Mouse (Mus musculus): ENCODE data around the gene Ralgps2.

Ralgps2 gene

DNA sequence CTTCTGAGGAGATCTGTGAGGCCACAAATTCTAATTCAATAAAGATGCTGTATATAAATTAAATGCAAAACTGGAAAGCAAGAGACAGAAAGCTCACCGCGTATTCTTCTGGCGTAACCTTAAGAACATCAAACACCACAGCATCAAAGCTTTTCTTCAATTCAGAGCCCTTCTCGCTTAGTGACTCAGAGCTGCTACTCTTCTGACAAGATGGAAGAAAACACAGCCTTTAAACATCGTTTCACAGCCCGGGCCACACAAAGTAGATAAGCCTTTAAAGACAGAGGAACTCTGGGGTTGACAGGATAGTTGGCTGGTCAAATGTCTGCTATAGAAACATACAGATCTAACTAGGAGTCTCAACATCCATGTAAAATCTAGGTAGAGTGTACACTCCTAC lies 37.7 kb downstream of the Ralgps2 start:
- DNase-seq: no peak

DNA sequence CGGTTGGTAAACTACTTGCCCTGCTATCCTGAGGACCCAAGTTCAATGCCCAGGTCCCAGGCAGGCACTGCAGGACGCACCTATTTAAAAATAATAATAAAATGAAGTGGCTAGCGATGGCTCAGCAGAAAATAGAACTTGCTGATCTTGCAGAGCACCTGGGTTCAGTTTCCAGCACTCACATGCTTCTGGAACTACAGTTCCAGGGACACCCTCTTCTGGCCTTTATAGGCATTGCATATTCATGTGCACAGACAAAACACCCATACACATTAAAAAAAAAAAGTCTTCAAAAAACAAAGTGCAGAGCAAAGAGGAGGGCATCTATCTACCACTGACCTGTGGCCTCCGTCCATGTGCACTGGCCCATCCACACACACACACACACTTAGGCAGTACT lies 47.9 kb downstream of the Ralgps2 start:
- DNase-seq: no peak

DNA sequence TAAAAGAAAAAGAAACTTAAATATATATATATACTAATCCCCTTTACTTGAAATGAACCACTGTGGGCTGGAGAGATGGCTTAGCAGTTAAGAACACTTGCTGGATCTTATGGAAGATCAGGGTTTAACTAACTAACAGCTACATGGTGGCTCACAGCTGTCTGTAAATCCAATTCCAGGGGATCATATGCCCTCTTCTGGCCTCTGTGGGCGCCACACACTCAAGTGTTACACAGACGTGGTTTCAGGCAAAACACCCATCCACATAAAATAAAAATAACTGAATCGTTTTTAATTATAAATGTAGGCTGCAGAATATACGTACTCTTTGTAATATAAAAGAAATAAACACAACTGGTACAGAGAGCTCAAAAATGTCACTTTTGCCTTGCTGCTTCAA lies 50.6 kb downstream of the Ralgps2 start:
- no peak for DNase-seq

DNA sequence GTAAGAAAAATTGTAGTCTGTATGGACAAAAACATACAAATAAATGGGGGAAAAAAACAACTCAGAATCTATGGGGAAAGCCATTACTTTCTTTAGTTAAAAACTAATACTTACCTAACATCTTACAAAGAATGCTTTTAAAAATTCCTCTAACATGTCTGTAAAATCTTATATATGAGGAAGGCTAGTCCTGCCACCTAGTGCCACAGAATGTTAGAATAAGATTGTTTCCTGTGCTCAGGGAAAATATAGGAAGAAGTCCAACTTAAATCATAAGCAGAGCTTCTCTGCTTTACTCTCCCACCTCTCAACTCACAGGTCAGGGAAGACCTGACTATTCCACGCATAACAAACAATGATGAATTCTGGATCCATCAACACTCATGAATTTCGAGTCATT lies 53.5 kb downstream of the Ralgps2 start:
- DNase-seq: no peak

DNA sequence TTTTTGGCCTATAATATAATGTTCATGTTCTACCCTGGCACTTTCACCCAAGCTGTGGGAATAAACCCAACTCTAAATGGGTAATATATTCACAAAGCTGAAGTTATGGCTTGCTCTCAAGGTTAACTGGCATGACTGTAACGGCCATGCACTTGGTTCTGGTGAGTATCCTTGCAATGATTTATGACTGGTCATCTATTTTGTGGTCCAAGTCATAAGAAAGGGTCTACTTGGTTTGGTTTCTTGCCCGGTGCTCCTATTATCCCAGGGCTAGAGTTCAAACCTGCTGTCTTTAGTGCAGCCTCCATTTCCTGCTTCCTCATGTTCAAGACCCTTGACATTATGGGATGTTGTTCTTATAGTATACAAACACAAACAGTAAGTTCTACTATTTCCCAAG lies 54.6 kb downstream of the Ralgps2 start:
- DNase-seq: no peak

DNA sequence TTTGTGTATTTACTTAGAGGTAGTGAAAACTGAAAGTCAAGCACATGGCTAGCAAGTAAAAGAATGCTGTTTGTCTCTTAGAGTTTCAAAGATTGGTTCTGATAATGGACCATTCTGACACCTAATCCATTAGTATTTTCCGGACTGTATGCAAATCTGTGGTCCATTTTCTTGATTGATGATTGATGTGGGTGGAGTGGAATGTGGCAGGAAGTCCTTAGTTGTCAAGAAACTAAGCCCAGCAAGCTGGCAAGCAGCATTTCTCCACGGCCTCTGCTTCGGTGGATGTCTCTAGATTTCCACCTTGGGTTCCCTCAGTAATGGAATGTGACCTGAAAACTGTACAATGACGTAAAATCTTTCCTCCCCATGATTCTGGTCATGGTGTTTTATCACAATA lies 68.8 kb downstream of the Ralgps2 start:
- no peak for DNase-seq

DNA sequence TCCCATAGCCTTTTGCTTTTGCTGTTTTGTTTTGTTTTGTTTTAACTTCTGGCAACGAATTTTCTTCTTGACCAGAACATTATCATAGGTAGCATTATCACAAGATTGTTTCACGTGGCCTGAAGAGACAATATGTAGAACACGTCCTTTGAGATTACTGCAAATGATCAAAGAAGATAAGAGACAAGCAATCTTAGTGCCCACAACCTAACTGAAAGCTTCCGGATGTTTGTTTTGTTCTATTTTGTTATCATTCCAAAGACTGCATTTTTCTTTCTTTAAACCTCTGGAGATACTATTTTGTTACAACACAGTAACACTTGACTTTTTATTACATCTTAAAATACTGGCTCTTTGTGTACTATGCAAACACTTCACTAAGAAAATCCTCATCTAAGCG lies 69.4 kb downstream of the Ralgps2 start:
- no peak for DNase-seq

DNA sequence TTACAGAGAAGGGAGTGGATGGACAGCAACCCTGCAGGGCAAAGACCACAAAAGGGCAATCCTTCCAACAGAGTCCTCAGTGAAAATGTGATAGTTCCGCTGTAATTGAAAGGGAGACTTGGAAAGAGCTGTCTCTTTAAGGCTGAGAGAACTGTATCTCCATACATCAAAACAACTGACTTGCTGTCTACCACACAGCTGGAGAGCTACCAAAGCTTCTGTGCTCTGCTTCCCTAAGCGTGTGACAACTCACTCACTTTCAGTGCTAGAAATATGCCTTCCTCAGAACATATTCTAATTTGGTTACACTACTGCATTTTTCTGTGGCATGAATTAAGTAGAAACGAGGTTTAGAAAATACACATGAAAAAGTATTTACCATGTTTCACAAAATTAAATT lies 75.2 kb downstream of the Ralgps2 start:
- no peak for DNase-seq

DNA sequence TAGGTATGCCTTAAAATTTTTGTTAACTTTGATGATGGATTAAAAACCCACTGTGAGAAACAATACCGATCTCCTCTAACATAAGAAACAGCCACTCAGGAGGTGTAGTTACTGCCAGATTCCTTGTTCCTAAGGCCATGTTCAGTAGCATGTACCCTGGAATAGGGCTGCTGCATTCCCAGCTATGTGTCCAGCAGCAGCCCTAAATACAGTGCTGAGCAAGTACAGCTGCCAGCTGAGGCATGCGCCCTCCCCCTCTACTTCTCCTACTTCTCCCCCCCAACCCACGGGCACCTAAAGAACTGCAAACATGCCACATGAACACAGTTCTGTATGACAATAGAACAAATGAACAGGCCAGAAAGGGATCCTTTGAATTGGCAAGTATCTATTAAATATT lies 75.7 kb downstream of the Ralgps2 start:
- DNase-seq: no peak

DNA sequence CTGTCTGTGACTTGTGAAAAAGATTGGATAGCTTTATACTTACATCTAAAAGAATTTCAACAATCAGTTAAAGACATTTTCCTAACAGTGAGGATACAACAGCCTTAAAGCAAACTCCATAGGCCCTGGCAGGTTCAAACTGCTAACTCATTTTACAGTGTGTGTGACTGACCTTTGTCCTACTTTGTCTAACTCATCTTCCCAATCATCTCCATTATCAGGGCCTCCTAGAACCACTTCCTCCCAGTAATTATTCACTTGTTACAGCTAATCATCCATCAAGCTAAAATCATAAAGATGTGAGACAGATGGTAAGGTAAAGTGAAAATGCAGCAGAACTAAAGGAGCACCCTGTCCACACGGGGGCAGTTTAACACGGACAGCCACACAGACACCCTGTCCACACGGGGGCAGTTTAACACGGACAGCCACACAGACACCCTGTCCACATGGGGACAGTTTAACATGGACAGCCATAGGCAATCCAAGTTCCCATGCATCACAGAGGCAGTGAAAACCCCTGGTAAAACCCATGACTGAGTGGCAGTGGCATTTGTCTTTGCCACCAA lies 77.9 kb downstream of the Ralgps2 start:
- peak; percentile 6 to 23 for DNase-seq

DNA sequence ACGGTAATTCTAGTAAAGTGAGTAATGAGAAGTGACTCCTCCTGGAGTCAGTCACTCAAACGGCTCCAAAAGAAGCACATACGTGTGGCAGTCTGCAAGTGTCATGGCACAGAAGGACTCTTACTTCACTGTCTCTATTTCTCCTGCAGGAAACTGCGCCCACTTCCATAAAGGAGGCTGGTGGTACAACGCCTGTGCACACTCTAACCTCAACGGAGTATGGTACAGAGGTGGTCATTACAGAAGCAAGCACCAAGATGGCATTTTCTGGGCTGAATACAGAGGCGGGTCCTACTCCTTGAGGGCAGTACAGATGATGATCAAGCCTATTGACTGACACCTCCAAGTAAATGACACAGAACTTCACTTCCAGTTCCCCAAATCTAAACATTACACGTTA lies 79.2 kb downstream of the Ralgps2 start:
- DNase-seq: no peak

DNA sequence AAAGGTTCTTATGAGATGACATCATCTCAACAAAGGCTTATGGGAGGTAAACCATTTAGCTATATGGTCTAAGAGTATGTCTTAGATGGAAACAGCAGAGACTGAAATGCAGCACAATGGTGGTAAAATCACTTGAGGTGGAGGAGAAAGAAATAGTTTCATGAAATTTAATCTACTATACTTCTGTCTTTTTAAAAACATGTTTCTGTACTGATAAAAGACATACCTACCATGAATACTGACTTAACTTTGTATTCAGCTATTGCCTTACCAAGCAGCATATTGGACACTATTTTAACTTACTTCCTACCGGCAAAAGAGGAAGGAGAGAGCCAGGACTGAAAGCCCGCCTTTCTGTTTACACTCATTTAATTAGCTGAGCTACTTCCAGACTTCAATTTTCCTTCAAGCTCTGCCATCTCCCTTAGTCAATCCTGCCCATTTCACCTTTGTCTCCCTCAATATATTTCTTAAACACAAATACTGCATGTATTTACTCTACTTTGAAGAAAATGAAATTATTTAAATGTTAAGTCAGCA lies 79.6 kb downstream of the Ralgps2 start:
- DNase-seq: no peak

DNA sequence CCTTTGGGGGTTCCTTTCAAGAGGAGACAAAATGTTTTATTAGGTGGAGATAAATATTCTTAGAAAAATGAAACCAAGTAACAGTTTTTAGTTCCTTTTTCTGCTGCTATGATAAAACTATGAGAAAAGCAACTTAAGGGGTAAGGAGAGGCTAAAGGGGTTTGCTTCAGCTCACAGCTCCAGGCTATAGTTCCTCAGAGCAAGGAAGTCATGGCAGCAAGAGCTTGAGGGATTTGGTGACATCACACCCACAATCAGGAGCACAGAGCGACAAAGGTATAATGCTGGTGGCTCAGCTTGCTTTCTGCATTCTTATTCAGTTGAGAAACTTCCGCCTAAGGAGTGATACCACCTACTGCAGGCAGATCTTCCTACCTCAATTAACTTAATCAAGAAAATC lies 80.3 kb downstream of the Ralgps2 start:
- DNase-seq: no peak

DNA sequence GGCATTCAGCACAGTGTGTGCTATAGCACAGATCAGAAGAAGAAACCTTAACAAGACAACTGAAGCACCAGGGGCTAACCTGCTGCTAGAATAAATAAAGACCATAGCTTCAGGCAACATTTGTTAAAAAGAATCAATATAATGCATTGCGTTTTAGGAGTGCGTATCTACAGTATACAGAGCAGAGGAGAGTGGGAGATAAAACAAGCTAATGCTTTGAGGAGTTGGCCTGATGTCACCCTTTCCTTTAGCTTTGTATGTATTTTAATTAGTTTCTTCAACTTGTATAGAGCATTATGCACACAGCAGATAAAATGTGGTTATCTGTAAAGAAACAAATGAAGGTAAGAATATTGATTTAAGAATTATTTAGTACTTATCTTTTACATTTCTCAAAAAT lies 82.8 kb downstream of the Ralgps2 start:
- no peak for DNase-seq

DNA sequence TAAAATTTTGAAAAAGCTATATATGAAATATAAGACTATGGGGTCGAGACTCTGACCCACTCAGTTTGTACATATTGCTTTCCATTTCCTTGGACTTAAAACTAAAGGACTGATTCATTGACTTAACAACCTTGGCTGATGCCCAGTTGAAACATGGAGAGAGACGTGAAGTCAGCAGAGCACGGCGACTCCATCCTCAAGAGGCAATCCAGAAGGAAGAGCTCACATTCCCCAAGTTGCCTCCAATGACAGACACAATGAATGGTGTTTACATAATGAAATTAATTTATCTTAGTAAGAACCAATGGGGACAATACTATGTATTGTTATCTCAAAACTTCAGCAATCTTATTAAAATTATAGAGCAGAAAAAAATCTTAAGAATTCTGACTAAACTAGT lies 84.9 kb downstream of the Ralgps2 start:
- no peak for DNase-seq

DNA sequence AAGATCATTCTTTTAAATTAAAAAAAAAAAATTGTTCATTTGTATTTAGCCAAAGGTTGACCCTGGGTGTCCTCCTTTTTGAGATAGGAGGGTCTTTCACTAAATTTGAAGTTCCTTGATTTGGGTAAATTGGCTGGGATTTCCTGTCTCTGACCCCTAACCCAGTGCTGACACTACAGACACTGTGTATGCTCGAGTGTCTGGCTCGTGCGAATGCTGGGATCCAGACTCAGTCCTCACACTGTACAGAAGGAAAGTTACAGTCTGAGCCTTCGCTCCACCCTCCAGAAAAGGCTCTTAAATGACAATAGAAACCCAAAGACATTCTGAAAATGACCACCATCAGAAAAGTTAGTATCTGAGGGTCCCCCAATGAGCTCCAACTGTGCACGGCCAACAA lies 86.6 kb downstream of the Ralgps2 start:
- DNase-seq: no peak

DNA sequence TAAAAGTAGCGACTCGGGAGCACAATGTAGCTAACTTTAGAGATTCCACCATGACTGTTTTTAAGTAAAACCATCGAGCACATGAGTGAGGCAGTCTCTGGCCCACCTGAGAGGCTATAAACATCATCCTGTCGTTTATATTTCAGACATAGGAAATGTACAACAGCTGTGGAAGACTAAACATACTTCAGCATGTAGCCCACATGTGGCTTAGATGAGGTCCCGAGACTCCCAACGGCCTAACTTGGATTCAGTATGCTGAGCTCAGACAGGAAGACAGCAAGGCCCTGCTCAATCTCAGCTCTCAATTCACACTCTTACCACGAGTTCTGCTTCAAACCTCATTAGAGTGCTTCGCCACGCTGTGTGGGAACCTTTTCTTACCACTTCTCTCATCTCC lies 87.0 kb downstream of the Ralgps2 start:
- DNase-seq: no peak

DNA sequence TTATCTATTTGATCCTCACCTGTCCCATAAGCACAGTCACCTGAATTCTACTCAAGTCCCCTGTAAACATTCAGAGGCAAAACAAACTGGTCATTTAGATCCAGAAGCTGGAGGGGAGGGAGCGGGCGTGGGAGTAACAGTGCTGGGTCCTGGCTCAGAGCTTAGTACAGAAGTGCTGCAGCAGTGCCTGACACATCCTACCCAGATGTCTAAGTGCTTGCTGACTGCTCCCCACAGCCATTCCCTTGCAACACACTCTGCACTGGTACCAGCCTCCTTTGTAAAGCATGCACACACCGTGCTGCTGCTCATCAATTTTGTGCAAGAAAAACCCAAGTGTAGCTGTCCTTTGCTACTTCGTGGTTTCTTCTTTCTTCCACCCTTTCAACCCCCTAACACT lies 92.3 kb downstream of the Ralgps2 start:
- DNase-seq: no peak

DNA sequence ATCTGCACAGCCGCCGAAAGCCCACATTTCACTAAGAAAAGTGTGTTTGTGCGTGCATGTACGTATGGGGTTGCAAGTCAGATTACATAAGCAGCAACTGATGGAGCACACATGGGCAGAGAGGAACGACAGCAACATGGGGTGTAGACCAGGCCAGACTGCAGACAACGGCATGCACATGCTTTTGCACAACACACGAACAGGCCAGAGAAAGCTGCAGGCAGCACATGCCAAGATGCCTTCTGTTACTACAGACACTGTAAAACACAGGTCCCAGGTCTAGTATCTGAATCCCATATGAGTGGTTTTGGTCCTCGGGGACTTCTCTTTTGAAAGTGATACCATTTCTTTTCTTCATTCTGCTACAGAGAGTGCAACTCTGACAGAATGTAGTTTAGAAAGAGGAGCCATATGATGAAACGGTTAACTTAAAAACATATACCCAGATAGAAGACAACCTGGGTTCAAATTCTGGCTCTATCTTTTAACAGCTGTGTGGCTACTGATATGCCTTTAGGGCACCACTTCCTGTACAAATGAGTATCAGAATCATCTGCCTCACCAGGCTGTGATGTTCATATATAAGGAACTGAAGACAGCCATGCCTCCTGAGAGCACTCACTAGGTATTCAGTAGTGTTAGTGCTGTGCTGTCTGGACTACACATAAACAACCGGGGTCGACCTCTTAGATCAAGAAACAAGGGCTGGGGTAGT lies 97.6 kb downstream of the Ralgps2 start:
- DNase-seq: no peak

DNA sequence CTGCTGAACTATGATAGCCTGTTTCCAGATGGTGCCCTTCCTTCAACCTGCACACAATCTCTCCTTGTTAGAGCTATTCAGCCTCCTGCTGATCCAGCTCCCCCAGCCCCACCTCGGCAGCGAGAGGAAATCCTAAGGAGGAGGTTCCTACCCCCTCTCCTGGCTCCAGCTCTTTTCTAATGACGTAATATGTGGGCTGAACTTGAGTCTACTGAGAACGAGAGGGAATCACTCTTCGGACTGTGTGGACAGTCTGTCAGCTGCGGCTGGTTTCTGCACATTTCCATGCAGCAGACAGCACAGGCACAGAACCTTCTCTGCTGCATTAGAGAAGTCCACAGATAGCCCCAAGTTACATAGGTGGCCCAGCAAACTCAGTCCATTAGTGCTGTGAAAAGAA lies 100.7 kb downstream of the Ralgps2 start:
- DNase-seq: peak; percentile 38 to 51

DNA sequence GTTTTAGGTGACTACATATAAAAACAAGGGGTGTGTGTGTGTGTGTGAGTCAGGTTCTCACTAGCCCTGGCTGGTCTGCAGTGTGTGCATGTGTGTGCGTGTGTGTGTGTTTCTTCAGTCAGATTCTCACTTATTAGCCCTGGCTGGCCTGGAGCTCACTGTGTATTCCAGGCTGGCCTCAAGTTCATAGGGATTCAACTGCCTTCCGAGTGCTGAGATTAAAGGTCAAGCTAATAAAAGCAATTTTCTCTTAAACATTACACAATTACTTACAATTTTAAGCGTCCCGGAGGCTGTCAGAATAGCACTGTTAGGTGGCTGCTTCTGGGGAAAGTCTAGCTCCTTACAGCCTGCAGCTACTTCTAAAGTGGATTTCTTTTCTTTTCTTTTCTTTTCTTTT lies 101.2 kb downstream of the Ralgps2 start, which contains the start of gene Angptl1:
TSS of gene Angptl1 (plus strand) at position 386 of the 400 bp plus-strand sequence.
- peak; percentile 20 to 34 for DNase-seq

DNA sequence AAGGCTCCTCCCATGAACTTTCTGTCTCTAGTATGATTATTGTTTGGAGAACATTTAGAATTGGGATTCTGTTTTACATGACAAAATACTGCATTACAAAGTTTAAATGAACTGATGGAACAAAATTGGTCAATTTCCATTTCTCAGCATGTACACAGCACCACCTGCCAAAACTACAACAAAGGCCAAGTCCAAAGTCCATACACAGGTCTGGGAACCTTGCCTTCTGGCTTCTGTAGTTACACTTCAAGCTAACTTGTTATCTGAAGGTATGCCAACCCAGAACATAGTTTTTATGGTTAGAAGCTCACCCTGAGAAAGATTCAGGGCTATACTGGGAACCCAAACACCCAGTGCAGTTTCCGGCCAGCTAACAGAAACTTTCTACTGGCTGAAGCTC lies 120.2 kb downstream of the Ralgps2 start:
- DNase-seq: peak; percentile 75 to 77

DNA sequence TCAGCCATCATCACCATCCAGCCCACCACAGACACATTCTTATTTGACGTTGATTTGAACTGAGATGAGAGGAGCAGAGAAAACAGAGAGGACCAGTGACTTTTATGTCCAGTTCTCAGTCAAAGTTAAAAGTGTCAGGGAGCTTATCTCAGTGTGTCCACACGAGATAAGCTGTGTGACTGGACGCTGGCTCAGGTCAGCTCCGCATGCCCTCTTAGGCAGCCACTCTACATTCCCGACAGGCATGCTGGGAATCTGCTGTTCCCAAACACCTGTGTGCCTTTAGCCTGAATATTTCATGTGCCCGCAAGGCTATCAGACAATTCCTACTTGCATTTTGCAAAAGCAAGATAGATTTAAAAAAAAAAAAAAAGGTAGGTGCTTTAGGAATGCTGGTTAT lies 125.9 kb downstream of the Ralgps2 start:
- DNase-seq: no peak

DNA sequence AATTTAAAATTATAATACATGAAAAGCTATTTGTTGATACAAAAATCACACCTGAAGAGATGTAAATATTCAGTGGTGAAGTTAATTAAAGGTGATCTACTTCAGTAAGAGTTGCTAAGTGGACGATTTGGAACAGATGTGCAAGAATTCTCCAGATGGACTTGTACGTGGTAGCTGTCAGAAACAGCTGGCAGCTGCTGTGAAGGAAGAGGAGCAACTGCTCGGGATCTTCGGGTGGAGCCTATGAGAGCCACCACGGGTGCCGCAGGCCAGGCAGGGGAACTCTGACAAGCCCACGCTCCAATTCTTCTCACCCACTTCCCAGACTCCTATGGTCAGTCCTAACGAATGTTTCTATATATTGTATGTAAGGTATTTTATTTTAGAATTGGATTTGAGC lies 126.7 kb downstream of the Ralgps2 start:
- no peak for DNase-seq

DNA sequence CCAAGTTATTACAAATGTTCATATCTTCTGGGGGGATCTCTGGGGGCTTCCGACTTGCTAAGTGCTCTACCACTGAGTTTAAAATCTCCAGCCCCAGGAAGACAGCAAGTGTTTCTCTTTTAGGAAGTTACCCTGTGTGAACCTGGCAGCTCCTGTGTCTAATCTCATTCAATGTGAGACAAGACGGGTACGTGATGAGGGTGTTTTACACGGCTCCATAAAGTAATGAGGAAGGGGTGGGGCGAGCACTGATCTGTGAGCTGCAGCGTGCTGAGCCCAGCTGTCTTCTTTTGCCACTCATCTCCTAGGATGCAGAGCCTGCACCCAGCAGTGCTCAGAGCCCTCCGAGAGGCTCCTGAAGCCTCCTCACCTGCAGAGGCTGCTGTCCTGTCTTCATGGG lies 127.5 kb downstream of the Ralgps2 start:
- no peak for DNase-seq
